Mouse (Mus musculus): ENCODE data around the gene Slc6a6.

- TF ChIP-seq CTCF (IDR thresholded peaks at IDR 0.05 in 2 of 3, conservative IDR thresholded peaks at IDR 0.05 in 1 of 3; ENCODE audit: control insufficient read depth in 1 of 3, insufficient read depth in 1 of 3, low read depth in 2 of 3, low read length in 3 of 3, poor library complexity in 1 of 3, severe bottlenecking in 1 of 3) = no peak
- TF ChIP-seq GATA1 (IDR thresholded peaks at IDR 0.05; ENCODE audit: low read depth, low read length) = no peak
- TF ChIP-seq TAL1 (IDR thresholded peaks at IDR 0.05; ENCODE audit: low read length) = no peak
- no peak for TF ChIP-seq POLR2A (IDR thresholded peaks at IDR 0.05; ENCODE audit: control insufficient read depth in 1 of 2, insufficient read depth in 1 of 2, low read depth in 1 of 2, low read length in 2 of 2, poor library complexity in 1 of 2)
- TF ChIP-seq EP300 (IDR thresholded peaks at IDR 0.05; ENCODE audit: low read depth in 1 of 2, low read length in 2 of 2) = no peak
These were observed 10.8 kb downstream of the Slc6a6 start for GRCm38 (mm10) chr6:91694610-91695009.
